Mouse (Mus musculus) myocyte (in vitro differentiated cells): ENCODE results near the gene Smc5. TPM values are rescaled to one million over a fixed set of nuclear protein-coding genes. Genes with fewer than 3 reads are reported as not detected.

ENCODE experiments used
- H3K27me3 ChIP-seq: one replicate; pipeline ENCODE4 v1.6.1; 2011; ENCODE audit not compliant: control insufficient read depth, insufficient read depth, insufficient read length
- H3K36me3 ChIP-seq: one replicate; pipeline ENCODE4 v1.6.1; 2011; ENCODE audit not compliant: control insufficient read depth, insufficient read depth
- H3K4me2 ChIP-seq: one replicate; pipeline ENCODE4 v1.6.1; 2011; ENCODE audit warnings: low read depth, control low read depth
- H3K4me3 ChIP-seq: one replicate; pipeline ENCODE4 v1.5.1; 2011; ENCODE audit warnings: mild to moderate bottlenecking, control low read depth, moderate library complexity
- H3K79me2 ChIP-seq: one replicate; pipeline ENCODE4 v1.6.1; 2011; ENCODE audit not compliant: control insufficient read depth, insufficient read depth
- H3ac ChIP-seq: one replicate; pipeline ENCODE4 v1.6.1; 2011; ENCODE audit not compliant: control insufficient read depth, insufficient read length
- CEBPB ChIP-seq: IDR thresholded peaks from 2 replicates; pipeline ENCODE4 v1.6.1; 2011; ENCODE audit warnings: mild to moderate bottlenecking, moderate library complexity; ENCODE audit not compliant: poor library complexity, insufficient read depth, severe bottlenecking
- E2F4 ChIP-seq: IDR thresholded peaks from one replicate; pipeline ENCODE4 v1.6.1; 2011; ENCODE audit warnings: mild to moderate bottlenecking, control low read depth, moderate library complexity; ENCODE audit not compliant: insufficient read depth
- MAX ChIP-seq: IDR thresholded peaks from one replicate; pipeline ENCODE4 v1.6.1; 2011; ENCODE audit warnings: low read depth, mild to moderate bottlenecking, control low read depth
- MYOD1 ChIP-seq, 3 experiments: IDR thresholded peaks; one replicate each; pipeline ENCODE4 v1.6.1; 2011; ENCODE audit warnings: control low read depth in 2 of 3, low read depth in 2 of 3, mild to moderate bottlenecking in 2 of 3, moderate library complexity in 1 of 3; ENCODE audit not compliant: insufficient read length in 2 of 3, control insufficient read depth in 1 of 3
- MYOG ChIP-seq, 3 experiments: IDR thresholded peaks; one replicate each; pipeline ENCODE4 v1.6.1; 2011; ENCODE audit warnings: control low read depth in 2 of 3, low read depth in 2 of 3, mild to moderate bottlenecking in 2 of 3; ENCODE audit not compliant: insufficient read length in 2 of 3, control insufficient read depth in 1 of 3, insufficient read depth in 1 of 3
- POLR2A ChIP-seq: IDR thresholded peaks from one replicate; pipeline ENCODE4 v1.6.1; 2011; ENCODE audit warnings: low read depth, mild to moderate bottlenecking, control low read depth, moderate library complexity; ENCODE audit not compliant: insufficient read length
- POLR2AphosphoS2 ChIP-seq: IDR thresholded peaks from one replicate; pipeline ENCODE4 v1.6.1; 2011; ENCODE audit warnings: low read depth, control low read depth; ENCODE audit not compliant: insufficient read length
- REST ChIP-seq: IDR thresholded peaks from one replicate; pipeline ENCODE4 v1.6.1; 2011; ENCODE audit warnings: mild to moderate bottlenecking, control low read depth, moderate library complexity; ENCODE audit not compliant: insufficient read depth, insufficient read length
- SRF ChIP-seq: IDR thresholded peaks from one replicate; pipeline ENCODE4 v1.6.1; 2011; ENCODE audit warnings: low read depth; ENCODE audit not compliant: control insufficient read depth, insufficient read length
- TCF12 ChIP-seq: IDR thresholded peaks from one replicate; pipeline ENCODE4 v1.6.1; 2011; ENCODE audit warnings: mild to moderate bottlenecking, control low read depth; ENCODE audit not compliant: poor library complexity, insufficient read depth, severe bottlenecking
- TCF3 ChIP-seq: IDR thresholded peaks from one replicate; pipeline ENCODE4 v1.6.1; 2011; ENCODE audit warnings: low read depth, control low read depth; ENCODE audit not compliant: insufficient read length
- USF1 ChIP-seq: IDR thresholded peaks from one replicate; pipeline ENCODE4 v1.6.1; 2011; ENCODE audit warnings: low read depth, mild to moderate bottlenecking, control low read depth, moderate library complexity
- polyA plus RNA-seq: library from polyadenylated mRNA; unstranded; fragments of >200 nt; fragmentation: generic; extraction: Trizol; gene quantifications from one replicate; pipeline ENCODE4 v1.2.1, GENCODE M21; 2012; ENCODE audit warnings: missing spikeins

Gene Smc5
- polyA plus RNA-seq, 1 experiment, result 6.8 TPM

DNA sequence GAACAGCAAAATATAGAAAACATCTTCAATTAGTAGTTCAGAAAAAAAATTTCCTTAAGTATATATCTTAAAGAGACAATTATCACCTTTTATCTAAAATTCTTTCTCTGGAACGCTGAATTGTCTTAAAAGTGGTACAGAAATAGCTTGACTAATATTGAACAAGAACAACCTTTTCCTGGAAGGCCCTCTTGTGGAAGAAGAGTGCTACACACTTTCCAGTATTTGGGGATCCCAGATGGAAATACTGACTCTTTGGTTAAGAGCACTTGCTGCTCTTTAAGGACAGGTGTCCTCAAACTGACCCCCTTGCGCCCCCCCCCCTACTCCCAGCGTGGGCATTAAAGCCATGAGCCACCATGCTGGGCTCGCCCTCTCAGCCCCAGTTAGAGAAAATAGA, 48.6 kb downstream of the Smc5 start:
- TF ChIP-seq MYOD1 (IDR thresholded peaks at IDR 0.05; ENCODE audit: control insufficient read depth in 1 of 3, insufficient read length in 2 of 3, low read depth in 2 of 3) (no peak), E2F4 (no peak), CEBPB (no peak), SRF (no peak), POLR2AphosphoS2 (no peak), MYOG (IDR thresholded peaks at IDR 0.05; ENCODE audit: control insufficient read depth in 1 of 3, insufficient read depth in 1 of 3, insufficient read length in 2 of 3, low read depth in 2 of 3) (no peak), USF1 (no peak), TCF3 (no peak), MAX (no peak), REST (no peak), POLR2A (no peak), TCF12 (no peak)
- Histone ChIP-seq H3K36me3 (peaks cover 30% of the 10 kb centered on the region), H3ac (no peak overlapping the region), H3K4me2 (no peak overlapping the region), H3K27me3 (no peaks in the 10 kb centered on the region), H3K79me2 (no peaks in the 10 kb centered on the region), H3K4me3 (no peak overlapping the region)

DNA sequence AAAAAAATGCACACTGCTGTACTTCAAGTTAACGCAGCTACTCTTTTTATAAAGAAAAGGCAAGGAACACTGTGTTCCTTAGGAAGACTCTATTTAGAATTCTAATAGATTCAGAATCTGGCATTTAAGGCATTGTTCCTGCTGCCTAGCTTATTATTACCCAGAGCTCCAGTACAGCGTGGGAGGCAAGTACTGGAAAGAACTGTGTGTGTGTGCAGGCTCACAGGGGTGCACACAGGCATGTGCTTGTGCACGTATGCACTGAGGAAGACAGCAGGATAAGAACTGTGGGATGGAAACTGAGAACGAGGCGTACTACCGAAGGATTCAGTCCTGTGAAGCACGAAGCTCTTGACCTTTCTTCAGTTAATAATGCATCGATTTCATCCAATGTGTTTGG, 59.4 kb downstream of the Smc5 start:
- TF ChIP-seq USF1, result no peak
- TF ChIP-seq TCF12, result no peak
- TF ChIP-seq MAX, result no peak
- no peak for TF ChIP-seq CEBPB
- no peak for TF ChIP-seq REST
- no peak for TF ChIP-seq MYOG (IDR thresholded peaks at IDR 0.05; ENCODE audit: control insufficient read depth in 1 of 3, insufficient read depth in 1 of 3, insufficient read length in 2 of 3, low read depth in 2 of 3)
- TF ChIP-seq TCF3, result no peak
- TF ChIP-seq POLR2AphosphoS2, result no peak
- no peak for TF ChIP-seq MYOD1 (IDR thresholded peaks at IDR 0.05; ENCODE audit: control insufficient read depth in 1 of 3, insufficient read length in 2 of 3, low read depth in 2 of 3)
- TF ChIP-seq E2F4, result no peak
- TF ChIP-seq SRF, result no peak
- TF ChIP-seq POLR2A, result no peak
- no peak overlapping the region for H3K4me2 ChIP-seq
- H3ac ChIP-seq, result no peak overlapping the region
- no peak overlapping the region for H3K4me3 ChIP-seq
- H3K27me3 ChIP-seq, result no peaks in the 10 kb centered on the region
- no peaks in the 10 kb centered on the region for H3K79me2 ChIP-seq
- peaks cover 56% of the 10 kb centered on the region for H3K36me3 ChIP-seq

GRCm38 (mm10) chr19:23211325-23211724, 62.4 kb downstream of the Smc5 start:
- H3ac ChIP-seq, result no peak overlapping the region
- H3K79me2 ChIP-seq, result no peaks in the 10 kb centered on the region
- peaks cover 60% of the 10 kb centered on the region for H3K36me3 ChIP-seq
- H3K27me3 ChIP-seq, result no peaks in the 10 kb centered on the region
- TF ChIP-seq POLR2AphosphoS2 (no peak), MYOG (IDR thresholded peaks at IDR 0.05; ENCODE audit: control insufficient read depth in 1 of 3, insufficient read depth in 1 of 3, insufficient read length in 2 of 3, low read depth in 2 of 3) (no peak), TCF12 (no peak), USF1 (no peak), MYOD1 (IDR thresholded peaks at IDR 0.05; ENCODE audit: control insufficient read depth in 1 of 3, insufficient read length in 2 of 3, low read depth in 2 of 3) (no peak), E2F4 (no peak)
- no peak overlapping the region for H3K4me2 ChIP-seq
- no peak overlapping the region for H3K4me3 ChIP-seq

- TF ChIP-seq POLR2AphosphoS2 (no peak), TCF3 (no peak), MAX (no peak), USF1 (no peak), MYOD1 (IDR thresholded peaks at IDR 0.05; ENCODE audit: control insufficient read depth in 1 of 3, insufficient read length in 2 of 3, low read depth in 2 of 3) (no peak)
- no peak overlapping the region for H3K4me2 ChIP-seq
- no peaks in the 10 kb centered on the region for H3K27me3 ChIP-seq
- no peak overlapping the region for H3K4me3 ChIP-seq
- peaks cover 31% of the 10 kb centered on the region for H3K36me3 ChIP-seq
- no peaks in the 10 kb centered on the region for H3K79me2 ChIP-seq
- no peak overlapping the region for H3ac ChIP-seq
These were observed 70.1 kb downstream of the Smc5 start for GRCm38 (mm10) chr19:23203505-23204053.

- H3K36me3 ChIP-seq, result peaks cover 24% of the 10 kb centered on the region
- H3ac ChIP-seq, result no peak overlapping the region
- TF ChIP-seq MAX (no peak), USF1 (no peak), E2F4 (no peak), CEBPB (no peak), SRF (no peak), POLR2A (no peak), MYOD1 (IDR thresholded peaks at IDR 0.05; ENCODE audit: control insufficient read depth in 1 of 3, insufficient read length in 2 of 3, low read depth in 2 of 3) (no peak), MYOG (IDR thresholded peaks at IDR 0.05; ENCODE audit: control insufficient read depth in 1 of 3, insufficient read depth in 1 of 3, insufficient read length in 2 of 3, low read depth in 2 of 3) (no peak), POLR2AphosphoS2 (no peak), TCF12 (no peak), TCF3 (no peak), REST (no peak)
- no peaks in the 10 kb centered on the region for H3K79me2 ChIP-seq
- H3K27me3 ChIP-seq, result no peaks in the 10 kb centered on the region
- no peak overlapping the region for H3K4me2 ChIP-seq
- no peak overlapping the region for H3K4me3 ChIP-seq
These were observed 71.6 kb downstream of the Smc5 start for GRCm38 (mm10) chr19:23202106-23202505.
